Mouse (Mus musculus): ENCODE measurements around the gene Dcaf6.

DNA sequence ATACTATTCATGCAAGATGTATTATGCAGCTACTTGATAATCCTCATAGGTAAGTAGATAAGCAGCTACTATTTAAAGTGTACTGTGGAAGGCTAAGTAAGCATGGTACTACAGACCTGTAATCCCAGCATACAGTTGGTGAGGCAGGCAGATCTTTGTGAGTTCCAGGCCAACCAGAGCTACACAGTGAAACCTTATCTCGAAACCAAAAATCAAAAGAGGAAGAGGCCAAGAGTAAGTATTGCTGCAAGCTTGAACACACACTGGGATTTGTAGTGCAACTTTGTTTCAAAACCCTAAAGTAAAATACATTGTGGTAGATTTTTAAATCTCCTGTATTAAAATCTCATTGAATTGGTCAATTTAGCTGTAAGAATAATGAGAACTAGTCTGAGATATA, 11.2 kb upstream of the Dcaf6 start:
- TF ChIP-seq POLR2A (IDR thresholded peaks at IDR 0.05; ENCODE audit: low read depth, low read length): no peak
- no peak for TF ChIP-seq CTCF (conservative IDR thresholded peaks at IDR 0.05; ENCODE audit: insufficient read depth, insufficient read length, low read depth, low read length)

Measured in kidney, adult 2 months (tissue).